Mouse (Mus musculus) forebrain, embryonic 16.5 days (tissue): ENCODE measurements around the gene Ano6. TPM values are rescaled to one million over a fixed set of nuclear protein-coding genes. Genes with fewer than 3 reads are reported as not detected.
"Not testable (repeated sequence)": the region's sequence is repeated elsewhere in the genome, so short reads cannot be mapped to it uniquely, and the experiment has no call there.

Experiments
- ATAC-seq: fragments of 200-750 bp; cut with Nextera tagmentation; 2 replicates; pipeline ENCODE4 v1.8.0; 2017; ENCODE audit warnings: mild to moderate bottlenecking, moderate library complexity
- H3K27ac ChIP-seq: fragments of 300-500 bp; sonication (generic); 2 replicates; pipeline ENCODE4 v1.5.1; 2014; ENCODE audit warnings: low read length, control low read depth
- H3K27me3 ChIP-seq: fragments of 300-500 bp; sonication (generic); replicated peaks from 2 replicates; pipeline ENCODE4 v1.6.1; 2014; ENCODE audit warnings: low read length; ENCODE audit not compliant: control insufficient read depth, insufficient read depth
- H3K36me3 ChIP-seq: fragments of 300-500 bp; sonication (generic); 2 replicates; pipeline ENCODE4 v1.6.1; 2014; ENCODE audit not compliant: control insufficient read depth, insufficient read depth
- H3K4me1 ChIP-seq: fragments of 300-500 bp; sonication (generic); replicated peaks from 2 replicates; pipeline ENCODE4 v1.6.1; 2014; ENCODE audit warnings: low read length; ENCODE audit not compliant: control insufficient read depth, insufficient read depth
- H3K4me2 ChIP-seq: fragments of 300-500 bp; sonication (generic); 2 replicates; pipeline ENCODE4 v1.6.1; 2014; ENCODE audit warnings: mild to moderate bottlenecking, low read length, control low read depth
- H3K4me3 ChIP-seq: fragments of 300-500 bp; sonication (generic); replicated peaks from 2 replicates; pipeline ENCODE4 v1.5.1; 2014; ENCODE audit warnings: mild to moderate bottlenecking, low read length, control low read depth
- H3K9ac ChIP-seq: fragments of 300-500 bp; sonication (generic); replicated peaks from 2 replicates; pipeline ENCODE4 v1.6.1; 2014; ENCODE audit warnings: low read depth, low read length, control low read depth
- H3K9me3 ChIP-seq: fragments of 300-500 bp; sonication (generic); 2 replicates; pipeline ENCODE4 v1.6.1; 2016; ENCODE audit warnings: low read length; ENCODE audit not compliant: control insufficient read depth
- WGBS: fragments of 180-500 bp; shearing (Covaris S2); extraction: QIAGEN DNeasy Blood & Tissue Kit; methylation state at CpG from one replicate; pipeline ENCODE4 v1.1.7; 2014; 5-methylcytosine and 5-hydroxymethylcytosine counted together
- polyA plus RNA-seq: library from polyadenylated mRNA; unstranded; fragments of >200 nt; fragmentation: Nextera tagmentation; extraction: Ambion mirVana; gene quantifications from 2 replicates; pipeline ENCODE4 v1.2.1, GENCODE M21; 2015

Gene Ano6
- polyA plus RNA-seq, 1 experiment from 2014 or later, result 24.6 TPM

DNA sequence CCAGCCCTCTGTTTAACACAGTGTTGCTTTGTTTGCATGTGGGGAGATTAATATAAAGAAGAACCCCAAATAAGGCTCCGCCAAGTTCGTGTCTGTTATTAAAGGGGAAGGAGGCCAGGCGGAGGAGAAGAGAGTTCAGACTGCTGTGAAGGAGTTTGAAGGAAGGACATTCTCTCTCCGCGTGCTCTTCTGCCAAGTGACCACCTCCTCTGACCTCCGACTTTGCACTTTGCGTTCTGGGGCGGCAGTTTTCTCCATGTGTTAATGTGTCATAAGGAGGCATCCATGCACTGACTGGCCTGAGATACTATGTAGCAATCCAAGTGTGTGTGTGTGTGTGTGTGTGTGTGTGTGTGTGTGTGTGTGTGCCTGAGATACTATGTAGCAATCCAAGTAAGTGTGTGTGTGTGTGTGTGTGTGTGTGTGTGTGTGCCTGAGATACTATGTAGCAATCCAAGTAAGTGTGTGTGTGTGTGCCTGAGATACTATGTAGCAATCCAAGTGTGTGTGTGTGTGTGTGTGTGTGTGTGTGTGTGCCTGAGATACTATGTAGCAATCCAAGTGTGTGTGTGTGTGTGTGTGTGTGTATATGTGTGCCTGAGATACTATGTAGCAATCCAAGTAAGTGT, 37.5 kb downstream of the Ano6 start:
- not testable (repeated sequence) for ATAC-seq, H3K9ac ChIP-seq, H3K36me3 ChIP-seq, H3K4me3 ChIP-seq, H3K4me2 ChIP-seq, H3K27me3 ChIP-seq, H3K27ac ChIP-seq, H3K9me3 ChIP-seq
- 66% methylated on average over 8 of the region's 8 CpGs for WGBS
- peaks cover 21% of the 10 kb centered on the region for H3K4me1 ChIP-seq

DNA sequence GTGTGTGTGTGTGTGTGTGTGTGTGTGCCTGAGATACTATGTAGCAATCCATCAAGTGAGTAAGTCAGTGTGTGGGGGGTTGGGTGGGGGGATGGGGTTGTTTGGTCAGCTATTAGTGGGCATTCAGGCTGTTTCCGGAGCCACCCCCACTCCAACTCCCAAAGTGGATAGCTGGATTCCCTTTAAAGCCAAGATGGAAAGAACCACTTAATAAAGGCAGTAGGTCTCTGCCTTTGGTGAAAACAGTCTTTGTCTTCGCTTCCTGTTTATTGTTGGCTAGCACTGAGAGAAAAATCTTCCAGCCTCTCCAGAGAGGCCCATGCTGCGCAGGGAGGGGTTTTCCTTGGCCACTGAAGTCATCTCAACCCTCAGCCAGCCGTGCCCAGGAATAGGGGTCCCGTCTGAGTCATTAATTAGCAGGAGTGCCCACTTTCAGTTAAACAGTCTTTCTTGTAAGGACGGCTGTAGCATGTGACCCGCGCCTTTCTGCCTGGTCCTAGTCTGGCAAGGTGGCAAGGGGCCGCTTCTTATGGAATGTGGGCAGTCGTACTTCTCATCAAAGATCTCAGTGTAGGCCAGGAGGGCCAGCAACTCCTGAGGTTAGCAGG, 38.1 kb downstream of the Ano6 start:
- no peaks in the 10 kb centered on the region for H3K36me3 ChIP-seq
- peaks cover 21% of the 10 kb centered on the region for H3K4me1 ChIP-seq
- H3K27me3 ChIP-seq, result no peaks in the 10 kb centered on the region
- H3K9ac ChIP-seq, result 0 out of 2 replicates have a peak overlapping the region, but pooled peaks have one; percentile 0
- no peak overlapping the region for H3K4me2 ChIP-seq
- WGBS, result 22% methylated on average over 10 of the region's 10 CpGs
- peak; percentile 55; the same call in 1 of the 2 replicates for ATAC-seq
- H3K27ac ChIP-seq, result no peak overlapping the region; the same call in 1 of the 2 replicates
- H3K9me3 ChIP-seq, result no peaks in the 10 kb centered on the region
- no peak overlapping the region for H3K4me3 ChIP-seq

- Histone ChIP-seq H3K4me2 (no peak overlapping the region), H3K36me3 (no peaks in the 10 kb centered on the region), H3K4me1 (peaks cover 21% of the 10 kb centered on the region), H3K4me3 (no peak overlapping the region), H3K27ac (no peak overlapping the region; the same call in 1 of the 2 replicates), H3K27me3 (no peaks in the 10 kb centered on the region), H3K9ac (0 out of 2 replicates have a peak overlapping the region, but pooled peaks have one; percentile 0), H3K9me3 (no peaks in the 10 kb centered on the region)
- WGBS, result 57% methylated on average over 14 of the region's 14 CpGs
- ATAC-seq, result no peak; the same call in 1 of the 2 replicates
Observed at GRCm38 (mm10) chr15:95829553-95830205, 39.0 kb downstream of the Ano6 start.

- WGBS, result 57% methylated on average over 12 of the region's 12 CpGs
- Histone ChIP-seq H3K4me3 (no peak overlapping the region), H3K27me3 (no peaks in the 10 kb centered on the region), H3K9me3 (no peaks in the 10 kb centered on the region), H3K9ac (no peak overlapping the region), H3K4me2 (no peak overlapping the region), H3K27ac (no peak overlapping the region), H3K36me3 (no peaks in the 10 kb centered on the region), H3K4me1 (peaks cover 21% of the 10 kb centered on the region)
- no peak for ATAC-seq
Observed at GRCm38 (mm10) chr15:95830206-95830560, 39.5 kb downstream of the Ano6 start.

DNA sequence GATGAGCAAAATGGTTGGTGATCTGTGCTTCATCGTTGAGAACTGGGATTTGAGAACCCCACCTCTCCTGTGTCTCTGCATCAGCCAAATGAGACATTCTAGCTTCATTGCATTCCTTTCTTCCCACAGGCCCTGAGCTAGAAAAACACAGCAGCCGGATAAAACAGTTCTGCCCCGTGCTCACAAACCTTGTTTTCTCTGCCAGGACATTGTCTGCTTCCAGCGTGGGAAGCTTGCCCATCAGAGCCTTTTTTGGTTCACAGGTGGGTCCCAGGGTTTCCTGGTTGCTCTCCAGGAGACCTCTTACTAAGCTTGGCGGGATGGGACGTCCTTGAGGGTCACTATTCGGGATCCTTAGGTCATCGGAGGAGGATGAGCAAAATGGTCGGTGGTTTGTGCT, 42.6 kb downstream of the Ano6 start:
- Histone ChIP-seq H3K27me3 (no peaks in the 10 kb centered on the region), H3K9ac (no peak overlapping the region), H3K4me3 (no peak overlapping the region), H3K9me3 (no peaks in the 10 kb centered on the region), H3K4me1 (peaks cover 19% of the 10 kb centered on the region), H3K27ac (no peak overlapping the region), H3K36me3 (no peaks in the 10 kb centered on the region), H3K4me2 (no peak overlapping the region)
- no peak for ATAC-seq
- WGBS, result 92% methylated on average over 9 of the region's 9 CpGs

- no peak overlapping the region for H3K4me2 ChIP-seq
- H3K4me3 ChIP-seq, result no peak overlapping the region
- H3K27ac ChIP-seq, result no peak overlapping the region
- H3K36me3 ChIP-seq, result no peaks in the 10 kb centered on the region
- ATAC-seq, result no peak
- no peaks in the 10 kb centered on the region for H3K27me3 ChIP-seq
- no peak overlapping the region for H3K9ac ChIP-seq
- H3K9me3 ChIP-seq, result no peaks in the 10 kb centered on the region
- 84% methylated on average over 4 of the region's 4 CpGs for WGBS
- H3K4me1 ChIP-seq, result peaks cover 7% of the 10 kb centered on the region; the same call in 1 of the 2 replicates
Observed at GRCm38 (mm10) chr15:95836077-95836476, 45.4 kb downstream of the Ano6 start.

GRCm38 (mm10) chr15:95836646-95837434, 46.2 kb downstream of the Ano6 start:
- Histone ChIP-seq H3K4me1 (peaks cover 7% of the 10 kb centered on the region; the same call in 1 of the 2 replicates), H3K27ac (no peak overlapping the region; the same call in 1 of the 2 replicates), H3K9ac (no peak overlapping the region), H3K4me3 (no peak overlapping the region), H3K9me3 (no peaks in the 10 kb centered on the region), H3K27me3 (no peaks in the 10 kb centered on the region), H3K4me2 (no peak overlapping the region), H3K36me3 (no peaks in the 10 kb centered on the region)
- no peak for ATAC-seq
- WGBS, result 53% methylated on average over 13 of the region's 13 CpGs

DNA sequence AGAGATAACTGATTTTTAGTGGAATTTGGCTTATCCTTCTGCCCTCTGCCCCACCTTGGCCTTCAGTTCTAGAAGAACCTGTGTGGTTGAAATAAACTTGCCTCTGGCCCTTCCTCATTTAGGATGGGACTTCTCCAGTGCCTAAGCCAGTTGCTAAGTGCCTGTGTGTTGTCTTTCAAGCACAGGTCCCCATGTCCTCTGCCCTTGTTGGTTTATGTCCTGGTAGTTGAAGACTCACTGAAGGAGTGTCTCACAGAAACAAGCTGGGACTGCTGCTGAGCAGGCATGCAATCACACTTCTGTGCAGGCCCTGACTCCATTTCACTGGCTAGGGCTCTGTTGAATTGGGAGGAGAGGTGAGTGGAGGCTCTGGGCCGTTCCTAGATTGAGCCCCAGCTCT, 46.9 kb downstream of the Ano6 start:
- peaks cover 7% of the 10 kb centered on the region; the same call in 1 of the 2 replicates for H3K4me1 ChIP-seq
- no peak overlapping the region for H3K4me2 ChIP-seq
- ATAC-seq, result no peak
- H3K36me3 ChIP-seq, result no peaks in the 10 kb centered on the region
- no peaks in the 10 kb centered on the region for H3K27me3 ChIP-seq
- no peak overlapping the region for H3K27ac ChIP-seq
- no peak overlapping the region for H3K4me3 ChIP-seq
- WGBS, result 85% methylated on average over 1 of the region's 1 CpGs
- no peaks in the 10 kb centered on the region for H3K9me3 ChIP-seq
- no peak overlapping the region for H3K9ac ChIP-seq
